Mouse (Mus musculus): ENCODE data around the gene Hunk.

GRCm38 (mm10) chr16:90462728-90463275 lies 77.0 kb downstream of the Hunk start:
- TF ChIP-seq POLR2A (IDR thresholded peaks at IDR 0.05; ENCODE audit: insufficient read depth, low read length), result no peak
- TF ChIP-seq CTCF (IDR thresholded peaks at IDR 0.05; ENCODE audit: low read depth, low read length), result no peak
